Mouse (Mus musculus) spleen, adult 2 months (tissue): ENCODE data around the gene Ccdc13.

Source experiments
- CTCF ChIP-seq: fragments of 200-500 bp; IDR thresholded peaks from 2 replicates; pipeline ENCODE4 v1.5.1; 2011; ENCODE audit warnings: mild to moderate bottlenecking, inconsistent platforms; ENCODE audit not compliant: insufficient read depth, insufficient read length, insufficient replicate concordance; ENCODE audit errors: extremely low read depth
- POLR2A ChIP-seq: fragments of 200-500 bp; IDR thresholded peaks from 2 replicates; pipeline ENCODE4 v1.6.1; 2011; ENCODE audit warnings: low read depth, low read length, inconsistent platforms

GRCm38 (mm10) chr9:121757432-121757831 lies 81.8 kb downstream of the Ccdc13 start:
- TF ChIP-seq CTCF (no peak), POLR2A (no peak)
